Mouse (Mus musculus): ENCODE data around the gene Msgn1. TPM values are rescaled to one million over a fixed set of nuclear protein-coding genes. Genes with fewer than 3 reads are reported as not detected.

The Msgn1 gene
- 0.41 TPM in 1 of 2 replicates, not detected in the other for polyA plus RNA-seq (2015; fragmentation: Nextera tagmentation; extraction: Ambion mirVana)

GRCm38 (mm10) chr12:11208872-11209271, at the start of gene Msgn1:
Msgn1 (minus strand) TSS chr12:11208972.
- ATAC-seq (replicated peaks; ENCODE audit: extremely low read depth, insufficient read depth, low FRiP score): no peak
- 38% methylated on average over 5 of the region's 5 CpGs for WGBS
- no peak within 1 kb of the TSS for H3K27ac ChIP-seq (ENCODE audit: low read length)

DNA sequence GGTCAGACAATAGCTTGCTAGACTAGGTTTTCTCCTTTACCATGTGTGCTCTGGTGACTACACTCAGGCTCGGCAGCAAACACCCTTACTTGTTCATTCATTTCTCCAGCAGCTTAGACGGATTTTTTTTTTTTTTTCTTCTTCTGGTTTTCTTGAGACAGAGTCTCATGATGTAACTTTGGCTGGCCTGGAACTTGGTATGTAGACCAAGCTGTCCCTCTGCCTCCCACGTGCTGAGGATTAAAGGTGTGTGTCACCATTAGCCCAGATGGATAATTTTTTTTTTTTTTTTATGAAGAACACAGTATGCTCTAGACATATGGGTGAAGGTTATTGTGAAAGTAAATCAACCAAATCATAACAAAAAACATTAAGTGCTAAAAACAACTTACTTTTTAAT, 41.5 kb upstream of the Msgn1 start:
- Histone ChIP-seq H3K4me2 (ENCODE audit: low read depth, low read length) (no peak overlapping the region), H3K27me3 (ENCODE audit: control insufficient read depth, insufficient read depth, low read length) (no peaks in the 10 kb centered on the region), H3K36me3 (ENCODE audit: control insufficient read depth, insufficient read depth) (peaks cover 18% of the 10 kb centered on the region), H3K9ac (ENCODE audit: low read length) (no peak overlapping the region), H3K9me3 (replicated peaks; ENCODE audit: control insufficient read depth, low read length) (no peaks in the 10 kb centered on the region), H3K27ac (ENCODE audit: low read length) (no peak overlapping the region), H3K4me3 (ENCODE audit: low read length) (no peak overlapping the region), H3K4me1 (ENCODE audit: control insufficient read depth, insufficient read depth, low read length) (no peaks in the 10 kb centered on the region)
- WGBS: 78% methylated on average over 3 of the region's 3 CpGs
- ATAC-seq (replicated peaks; ENCODE audit: extremely low read depth, insufficient read depth, low FRiP score): no peak

More at GRCm38 (mm10) chr12:11208872-11209271, at the start of gene Msgn1:
- no peak within 1 kb of the TSS for H3K9ac ChIP-seq (ENCODE audit: low read length)
- no peaks in the 10 kb centered on the region for H3K9me3 ChIP-seq (replicated peaks; ENCODE audit: control insufficient read depth, low read length)
- peaks cover 8% of the 10 kb centered on the region for H3K4me1 ChIP-seq (ENCODE audit: control insufficient read depth, insufficient read depth, low read length)
- H3K27me3 ChIP-seq (ENCODE audit: control insufficient read depth, insufficient read depth, low read length): no peaks in the 10 kb centered on the region
- H3K4me3 ChIP-seq (ENCODE audit: low read length): no peak within 1 kb of the TSS
- H3K36me3 ChIP-seq (ENCODE audit: control insufficient read depth, insufficient read depth): no peaks in the 10 kb centered on the region
- no peak within 1 kb of the TSS for H3K4me2 ChIP-seq (ENCODE audit: low read depth, low read length)

DNA sequence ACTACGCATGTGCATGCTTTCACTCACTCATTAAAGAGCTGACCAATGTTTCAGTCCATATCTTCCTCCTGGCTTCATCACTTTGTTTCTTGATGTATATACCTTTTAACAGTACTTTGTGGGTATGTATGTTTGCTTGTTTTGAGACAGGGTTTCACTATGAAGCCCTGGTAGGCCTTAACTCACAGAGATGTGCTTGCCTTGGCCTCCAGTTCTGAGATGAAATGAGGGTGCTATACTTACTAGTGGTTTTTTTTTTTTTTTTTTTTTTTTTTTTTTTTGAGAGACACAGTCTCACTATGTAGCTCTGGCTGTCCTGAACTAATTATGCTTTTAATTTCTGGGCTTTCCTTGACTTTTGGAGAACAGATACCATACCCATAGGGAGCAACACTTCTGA, 38.7 kb upstream of the Msgn1 start:
- H3K4me1 ChIP-seq (ENCODE audit: control insufficient read depth, insufficient read depth, low read length): no peaks in the 10 kb centered on the region
- no peak overlapping the region for H3K9ac ChIP-seq (ENCODE audit: low read length)
- H3K27me3 ChIP-seq (ENCODE audit: control insufficient read depth, insufficient read depth, low read length): no peaks in the 10 kb centered on the region
- H3K9me3 ChIP-seq (replicated peaks; ENCODE audit: control insufficient read depth, low read length): no peaks in the 10 kb centered on the region
- no peak overlapping the region for H3K4me3 ChIP-seq (ENCODE audit: low read length)
- H3K36me3 ChIP-seq (ENCODE audit: control insufficient read depth, insufficient read depth): peaks cover 12% of the 10 kb centered on the region
- ATAC-seq (replicated peaks; ENCODE audit: extremely low read depth, insufficient read depth, low FRiP score): no peak
- no peak overlapping the region for H3K4me2 ChIP-seq (ENCODE audit: low read depth, low read length)
- H3K27ac ChIP-seq (ENCODE audit: low read length): no peak overlapping the region
- 98% methylated on average over 1 of the region's 1 CpGs for WGBS

GRCm38 (mm10) chr12:11235996-11236395, 27.2 kb upstream of the Msgn1 start:
- no peak overlapping the region for H3K27ac ChIP-seq (ENCODE audit: low read length)
- 54% methylated on average over 2 of the region's 2 CpGs for WGBS
- H3K4me2 ChIP-seq (ENCODE audit: low read depth, low read length): no peak overlapping the region
- H3K9me3 ChIP-seq (replicated peaks; ENCODE audit: control insufficient read depth, low read length): no peaks in the 10 kb centered on the region
- H3K4me3 ChIP-seq (ENCODE audit: low read length): no peak overlapping the region
- no peaks in the 10 kb centered on the region for H3K27me3 ChIP-seq (ENCODE audit: control insufficient read depth, insufficient read depth, low read length)
- no peak for ATAC-seq (replicated peaks; ENCODE audit: extremely low read depth, insufficient read depth, low FRiP score)
- no peak overlapping the region for H3K9ac ChIP-seq (ENCODE audit: low read length)
- H3K36me3 ChIP-seq (ENCODE audit: control insufficient read depth, insufficient read depth): no peaks in the 10 kb centered on the region
- H3K4me1 ChIP-seq (ENCODE audit: control insufficient read depth, insufficient read depth, low read length): no peaks in the 10 kb centered on the region

- H3K4me1 ChIP-seq (ENCODE audit: control insufficient read depth, insufficient read depth, low read length): peaks cover 8% of the 10 kb centered on the region
- ATAC-seq (replicated peaks; ENCODE audit: extremely low read depth, insufficient read depth, low FRiP score): no peak
- H3K4me3 ChIP-seq (ENCODE audit: low read length): no peak overlapping the region
- no peak overlapping the region for H3K9ac ChIP-seq (ENCODE audit: low read length)
- WGBS: 51% methylated on average over 2 of the region's 2 CpGs
- H3K4me2 ChIP-seq (ENCODE audit: low read depth, low read length): no peak overlapping the region
- H3K9me3 ChIP-seq (replicated peaks; ENCODE audit: control insufficient read depth, low read length): no peaks in the 10 kb centered on the region
- no peak overlapping the region for H3K27ac ChIP-seq (ENCODE audit: low read length)
- H3K27me3 ChIP-seq (ENCODE audit: control insufficient read depth, insufficient read depth, low read length): no peaks in the 10 kb centered on the region
- H3K36me3 ChIP-seq (ENCODE audit: control insufficient read depth, insufficient read depth): no peaks in the 10 kb centered on the region
Observed at GRCm38 (mm10) chr12:11230267-11230666, 21.5 kb upstream of the Msgn1 start.

- H3K27me3 ChIP-seq (ENCODE audit: control insufficient read depth, insufficient read depth, low read length): no peaks in the 10 kb centered on the region
- 0 out of 2 replicates have a peak overlapping the region, but pooled peaks have one; percentile 17 for H3K9ac ChIP-seq (ENCODE audit: low read length)
- no peaks in the 10 kb centered on the region for H3K9me3 ChIP-seq (replicated peaks; ENCODE audit: control insufficient read depth, low read length)
- WGBS: 43% methylated on average over 5 of the region's 5 CpGs
- H3K4me1 ChIP-seq (ENCODE audit: control insufficient read depth, insufficient read depth, low read length): peaks cover 20% of the 10 kb centered on the region
- H3K4me3 ChIP-seq (ENCODE audit: low read length): no peak overlapping the region
- no peaks in the 10 kb centered on the region for H3K36me3 ChIP-seq (ENCODE audit: control insufficient read depth, insufficient read depth)
- H3K4me2 ChIP-seq (ENCODE audit: low read depth, low read length): no peak overlapping the region
- ATAC-seq (replicated peaks; ENCODE audit: extremely low read depth, insufficient read depth, low FRiP score): no peak
- peak overlapping the region; percentile 52 for H3K27ac ChIP-seq (ENCODE audit: low read length)
Observed at GRCm38 (mm10) chr12:11226529-11227268, 17.9 kb upstream of the Msgn1 start.

DNA sequence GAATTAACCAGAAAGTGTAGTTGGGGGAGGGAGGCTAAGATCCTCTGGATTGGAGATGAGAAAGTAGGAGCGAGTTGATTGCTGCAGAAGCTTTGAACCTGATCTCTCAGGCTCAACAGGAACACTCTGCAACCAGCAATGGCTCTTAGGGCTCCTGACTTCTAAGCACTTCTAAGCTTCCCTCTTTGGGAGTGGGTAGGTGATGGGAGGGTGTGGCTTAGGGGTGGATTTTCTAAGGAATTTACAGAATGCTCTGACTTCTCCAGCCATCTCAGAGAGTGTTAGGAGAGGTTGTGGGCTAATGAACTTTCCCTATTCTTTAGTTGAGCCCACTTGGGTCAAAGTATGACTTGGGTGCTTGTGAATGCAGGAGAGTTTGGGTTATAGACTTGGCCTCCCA, 17.4 kb upstream of the Msgn1 start:
- no peaks in the 10 kb centered on the region for H3K36me3 ChIP-seq (ENCODE audit: control insufficient read depth, insufficient read depth)
- no peak overlapping the region for H3K4me3 ChIP-seq (ENCODE audit: low read length)
- no peak overlapping the region for H3K9ac ChIP-seq (ENCODE audit: low read length)
- ATAC-seq (replicated peaks; ENCODE audit: extremely low read depth, insufficient read depth, low FRiP score): no peak
- H3K4me1 ChIP-seq (ENCODE audit: control insufficient read depth, insufficient read depth, low read length): peaks cover 23% of the 10 kb centered on the region
- H3K27ac ChIP-seq (ENCODE audit: low read length): no peak overlapping the region
- H3K9me3 ChIP-seq (replicated peaks; ENCODE audit: control insufficient read depth, low read length): no peaks in the 10 kb centered on the region
- no peak overlapping the region for H3K4me2 ChIP-seq (ENCODE audit: low read depth, low read length)
- WGBS: 80% methylated on average over 1 of the region's 1 CpGs
- no peaks in the 10 kb centered on the region for H3K27me3 ChIP-seq (ENCODE audit: control insufficient read depth, insufficient read depth, low read length)

DNA sequence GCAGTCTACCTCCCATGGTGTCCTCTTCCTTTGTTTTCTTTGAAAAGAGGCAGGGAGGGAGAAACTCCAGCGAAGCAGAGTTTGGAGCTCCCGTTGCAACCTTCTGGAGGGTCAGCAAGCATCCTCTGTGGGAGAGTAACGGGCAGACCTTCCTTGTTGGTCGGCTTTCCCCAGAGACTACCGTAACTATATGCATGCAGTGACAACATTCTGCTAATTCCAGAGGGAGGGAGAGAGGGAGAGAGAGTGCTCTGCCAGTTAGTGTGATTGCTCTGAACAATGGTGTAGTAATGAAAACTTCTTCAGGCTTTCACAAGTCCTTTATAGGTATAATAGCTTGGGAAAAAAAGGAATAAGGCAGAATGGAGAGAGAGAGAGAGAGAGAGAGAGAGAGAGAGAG, 15.9 kb upstream of the Msgn1 start:
- no peaks in the 10 kb centered on the region for H3K36me3 ChIP-seq (ENCODE audit: control insufficient read depth, insufficient read depth)
- peak overlapping the region; percentile 24 for H3K4me3 ChIP-seq (ENCODE audit: low read length)
- ATAC-seq (replicated peaks; ENCODE audit: extremely low read depth, insufficient read depth, low FRiP score): peak; percentile 76
- no peaks in the 10 kb centered on the region for H3K27me3 ChIP-seq (ENCODE audit: control insufficient read depth, insufficient read depth, low read length)
- peak overlapping the region; percentile 46 for H3K9ac ChIP-seq (ENCODE audit: low read length)
- H3K9me3 ChIP-seq (replicated peaks; ENCODE audit: control insufficient read depth, low read length): no peaks in the 10 kb centered on the region
- peak overlapping the region; percentile 60 for H3K4me2 ChIP-seq (ENCODE audit: low read depth, low read length)
- WGBS: 10% methylated on average over 5 of the region's 5 CpGs
- peak overlapping the region; percentile 25; the same call in 1 of the 2 replicates for H3K27ac ChIP-seq (ENCODE audit: low read length)
- H3K4me1 ChIP-seq (ENCODE audit: control insufficient read depth, insufficient read depth, low read length): peaks cover 23% of the 10 kb centered on the region

- Histone ChIP-seq H3K9me3 (replicated peaks; ENCODE audit: control insufficient read depth, low read length) (no peaks in the 10 kb centered on the region), H3K27me3 (ENCODE audit: control insufficient read depth, insufficient read depth, low read length) (no peaks in the 10 kb centered on the region), H3K4me1 (ENCODE audit: control insufficient read depth, insufficient read depth, low read length) (peaks cover 23% of the 10 kb centered on the region), H3K36me3 (ENCODE audit: control insufficient read depth, insufficient read depth) (no peaks in the 10 kb centered on the region), H3K9ac (ENCODE audit: low read length) (no peak overlapping the region), H3K4me2 (ENCODE audit: low read depth, low read length) (no peak overlapping the region), H3K4me3 (ENCODE audit: low read length) (no peak overlapping the region), H3K27ac (ENCODE audit: low read length) (no peak overlapping the region)
- ATAC-seq (replicated peaks; ENCODE audit: extremely low read depth, insufficient read depth, low FRiP score): no peak
- 62% methylated on average over 10 of the region's 10 CpGs for WGBS
Observed at GRCm38 (mm10) chr12:11223090-11223489, 14.3 kb upstream of the Msgn1 start.
